In the genomic region with DNA sequence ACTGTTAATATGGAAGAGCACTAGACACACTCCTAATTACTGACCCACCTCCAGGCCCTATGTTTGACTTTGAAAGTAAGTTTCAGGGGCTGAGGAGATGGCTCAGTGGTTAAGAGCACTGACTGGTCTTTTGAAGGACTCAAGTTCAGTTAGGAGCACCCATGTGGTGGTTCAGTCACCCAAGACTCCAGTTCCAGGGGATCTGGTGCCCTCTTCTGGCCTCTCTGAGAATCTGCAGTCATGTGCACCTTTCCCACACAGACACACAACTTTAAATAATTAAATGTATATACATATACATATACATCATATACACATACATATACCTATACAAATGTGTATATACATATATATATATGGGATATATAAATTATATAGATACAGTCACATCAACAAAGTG, we compare ENCODE assay signal across 17 mouse cellular contexts.
A peak's percentile ranks its signal among the peaks of the same experiment; 100 is the strongest.
DNase-seq lines count a peak whose midpoint lies in the region; ATAC-seq and TF ChIP-seq lines count a peak whose summit lies in the region.
"Had no signal": no experiment of that assay in that cellular context is flagged by ENCODE, and none has a peak within 500 bp of the region (broad histone marks: within the 10 kb centered on the region; RNA-seq: fewer than 3 reads in every experiment).

No protein-coding gene starts in this region.

- no peaks in the 10 kb centered on the region for H3K27me3 ChIP-seq in hindbrain, postnatal 0 days (ENCODE audit: insufficient read depth, low read length)
- H3K27me3 ChIP-seq in hindbrain, embryonic 16.5 days (replicated peaks; ENCODE audit: control insufficient read depth, insufficient read depth, low read length): no peaks in the 10 kb centered on the region
- H3K27me3 ChIP-seq in lung, embryonic 14.5 days (ENCODE audit: insufficient read depth, low read length): no peaks in the 10 kb centered on the region
- peaks cover 27% of the 10 kb centered on the region for H3K27me3 ChIP-seq in E14TG2a.4 (ENCODE audit: insufficient read depth, low read length)
- H3K27me3 ChIP-seq: embryonic facial prominence, embryonic 13.5 days had no signal

- H3K9ac ChIP-seq in hindbrain, postnatal 0 days (replicated peaks; ENCODE audit: low read length): no peak overlapping the region
- no peak overlapping the region for H3K9ac ChIP-seq in hindbrain, embryonic 16.5 days (ENCODE audit: low read depth, low read length)
- H3K9ac ChIP-seq in lung, embryonic 14.5 days: no peak overlapping the region
- H3K9ac ChIP-seq: embryonic facial prominence, embryonic 13.5 days; forebrain, embryonic 12.5 days; limb, embryonic 13.5 days; midbrain, embryonic 12.5 days had no signal

- no peak overlapping the region for H3K27ac ChIP-seq in hindbrain, postnatal 0 days
- no peak overlapping the region for H3K27ac ChIP-seq in hindbrain, embryonic 16.5 days (ENCODE audit: low read depth, low read length)
- H3K27ac ChIP-seq in lung, embryonic 14.5 days (ENCODE audit: low read depth): no peak overlapping the region
- H3K27ac ChIP-seq: embryonic facial prominence, embryonic 13.5 days; forebrain, embryonic 12.5 days; limb, embryonic 13.5 days; midbrain, embryonic 12.5 days had no signal

- TF ChIP-seq CTCF in hindbrain, postnatal 0 days (IDR thresholded peaks at IDR 0.05; ENCODE audit: low read depth): peak; percentile 36
- peak; percentile 24; the same call in 1 of the 2 replicates for TF ChIP-seq CTCF in lung, embryonic 14.5 days (IDR thresholded peaks at IDR 0.05; ENCODE audit: low read depth)
- peak; percentile 49 for TF ChIP-seq CTCF in E14TG2a.4 (conservative IDR thresholded peaks at IDR 0.05; ENCODE audit: low read length)
- TF ChIP-seq CTCF in brain, embryonic 14.5 days (IDR thresholded peaks at IDR 0.05; ENCODE audit: borderline replicate concordance, extremely low read depth, insufficient read depth, insufficient read length): peak; percentile 9; the same call in 1 of the 2 replicates

- no peaks in the 10 kb centered on the region for H3K36me3 ChIP-seq in hindbrain, postnatal 0 days (ENCODE audit: insufficient read depth, low read length)
- H3K36me3 ChIP-seq in hindbrain, embryonic 16.5 days (ENCODE audit: control insufficient read depth, insufficient read depth, low read length): no peaks in the 10 kb centered on the region
- H3K36me3 ChIP-seq in lung, embryonic 14.5 days (ENCODE audit: insufficient read depth): no peaks in the 10 kb centered on the region
- no peaks in the 10 kb centered on the region for H3K36me3 ChIP-seq in E14TG2a.4 (ENCODE audit: insufficient read depth, low read length)
- H3K36me3 ChIP-seq: embryonic facial prominence, embryonic 13.5 days; forebrain, embryonic 12.5 days; limb, embryonic 13.5 days; midbrain, embryonic 12.5 days had no signal

- no peak overlapping the region for H3K4me2 ChIP-seq in hindbrain, postnatal 0 days (ENCODE audit: low read depth, low read length)
- no peak overlapping the region for H3K4me2 ChIP-seq in hindbrain, embryonic 16.5 days (ENCODE audit: low read length)
- H3K4me2 ChIP-seq in lung, embryonic 14.5 days: no peak overlapping the region
- H3K4me2 ChIP-seq: embryonic facial prominence, embryonic 13.5 days; forebrain, embryonic 12.5 days; heart, embryonic 11.5 days; limb, embryonic 13.5 days; midbrain, embryonic 12.5 days had no signal

- no peak overlapping the region for H3K4me3 ChIP-seq in hindbrain, postnatal 0 days (ENCODE audit: low read length)
- H3K4me3 ChIP-seq in hindbrain, embryonic 16.5 days (ENCODE audit: low read length): no peak overlapping the region
- H3K4me3 ChIP-seq in lung, embryonic 14.5 days (ENCODE audit: low read depth, low read length): no peak overlapping the region
- H3K4me3 ChIP-seq in E14TG2a.4 (replicated peaks; ENCODE audit: low read length): no peak overlapping the region
- H3K4me3 ChIP-seq: embryonic facial prominence, embryonic 13.5 days; forebrain, embryonic 12.5 days; limb, embryonic 13.5 days; midbrain, embryonic 12.5 days had no signal

- no peaks in the 10 kb centered on the region for H3K4me1 ChIP-seq in hindbrain, postnatal 0 days (ENCODE audit: insufficient read depth, low read length)
- H3K4me1 ChIP-seq in hindbrain, embryonic 16.5 days (ENCODE audit: control insufficient read depth, insufficient read depth, low read depth, low read length): peaks cover 10% of the 10 kb centered on the region
- no peaks in the 10 kb centered on the region for H3K4me1 ChIP-seq in lung, embryonic 14.5 days (ENCODE audit: insufficient read depth)
- peaks cover 40% of the 10 kb centered on the region for H3K4me1 ChIP-seq in E14TG2a.4 (replicated peaks; ENCODE audit: low read depth, low read length)
- H3K4me1 ChIP-seq: embryonic facial prominence, embryonic 13.5 days; limb, embryonic 13.5 days had no signal

- H3K9me3 ChIP-seq in hindbrain, postnatal 0 days (ENCODE audit: low read length): no peaks in the 10 kb centered on the region
- H3K9me3 ChIP-seq in hindbrain, embryonic 16.5 days (ENCODE audit: control insufficient read depth, low read length): no peaks in the 10 kb centered on the region
- no peaks in the 10 kb centered on the region for H3K9me3 ChIP-seq in lung, embryonic 14.5 days (ENCODE audit: low read depth, low read length)
- no peaks in the 10 kb centered on the region for H3K9me3 ChIP-seq in E14TG2a.4 (ENCODE audit: low read length)
- H3K9me3 ChIP-seq: embryonic facial prominence, embryonic 13.5 days; forebrain, embryonic 12.5 days; limb, embryonic 13.5 days; midbrain, embryonic 12.5 days had no signal

- no peak for DNase-seq in hindbrain, postnatal 0 days (ENCODE audit: low spot score)
- no peak for DNase-seq in lung, embryonic 14.5 days
- DNase-seq in lung, postnatal 25 days (ENCODE audit: low spot score): no peak
- DNase-seq in brain, embryonic 14.5 days (ENCODE audit: low read depth): no peak
- DNase-seq: adrenal gland, postnatal 14 days; cerebellum, postnatal 36 days; kidney, adult 18-20 months; lung, postnatal 4 days; thymus, postnatal 36 days had no signal

- no peak for ATAC-seq in hindbrain, postnatal 0 days
- no peak for ATAC-seq in hindbrain, embryonic 16.5 days
- no peak for ATAC-seq in lung, embryonic 14.5 days (ENCODE audit: insufficient read depth)
- ATAC-seq in monocyte, adult 5-6 weeks (replicated peaks; ENCODE audit: insufficient number of reproducible peaks, low FRiP score, low TSS enrichment, poor library complexity, severe bottlenecking): no peak

- no peak for TF ChIP-seq POLR2A in brain, embryonic 14.5 days (IDR thresholded peaks at IDR 0.05; ENCODE audit: borderline replicate concordance, extremely low read depth, insufficient read depth, insufficient read length, poor library complexity, severe bottlenecking)
